Mouse (Mus musculus): ENCODE measurements around the gene Tmem115. TPM values are rescaled to one million over a fixed set of nuclear protein-coding genes. Genes with fewer than 3 reads are reported as not detected.

Gene Tmem115
- polyA plus RNA-seq, 1 experiment = 63.5 TPM

GRCm38 (mm10) chr9:107521711-107522399 lies 11.9 kb upstream of the Tmem115 start:
- H3K27ac ChIP-seq (ENCODE audit: insufficient read depth, low read depth, low read length) = no peak overlapping the region
- TF ChIP-seq CTCF (IDR thresholded peaks at IDR 0.05; ENCODE audit: extremely low read depth, insufficient read length, insufficient replicate concordance, low read depth, low read length) (no peak), POLR2A (IDR thresholded peaks at IDR 0.05; ENCODE audit: low read depth, low read length) (no peak)
- peaks cover 6% of the 10 kb centered on the region for H3K27me3 ChIP-seq (ENCODE audit: control insufficient read depth, insufficient read depth, low read length)
- no peaks in the 10 kb centered on the region for H3K36me3 ChIP-seq (ENCODE audit: control insufficient read depth, insufficient read depth, low read length)
- 18% methylated on average over 25 of the region's 25 CpGs for WGBS
- H3K4me3 ChIP-seq (ENCODE audit: low read depth, low read length) = peak overlapping the region; percentile 10
- H3K4me1 ChIP-seq (ENCODE audit: control insufficient read depth, insufficient read depth, insufficient read length, low read length) = peaks cover 24% of the 10 kb centered on the region

GRCm38 (mm10) chr9:107522400-107522711 lies 11.4 kb upstream of the Tmem115 start:
- H3K4me1 ChIP-seq (ENCODE audit: control insufficient read depth, insufficient read depth, insufficient read length, low read length) = peaks cover 27% of the 10 kb centered on the region
- WGBS = 7% methylated on average over 2 of the region's 2 CpGs
- peaks cover 11% of the 10 kb centered on the region for H3K27me3 ChIP-seq (ENCODE audit: control insufficient read depth, insufficient read depth, low read length)
- H3K4me3 ChIP-seq (ENCODE audit: low read depth, low read length) = no peak overlapping the region
- TF ChIP-seq CTCF (IDR thresholded peaks at IDR 0.05; ENCODE audit: extremely low read depth, insufficient read length, insufficient replicate concordance, low read depth, low read length) (no peak), POLR2A (IDR thresholded peaks at IDR 0.05; ENCODE audit: low read depth, low read length) (no peak)
- no peaks in the 10 kb centered on the region for H3K36me3 ChIP-seq (ENCODE audit: control insufficient read depth, insufficient read depth, low read length)
- H3K27ac ChIP-seq (ENCODE audit: insufficient read depth, low read depth, low read length) = no peak overlapping the region

- no peak for TF ChIP-seq POLR2A (IDR thresholded peaks at IDR 0.05; ENCODE audit: low read depth, low read length)
- TF ChIP-seq CTCF (IDR thresholded peaks at IDR 0.05; ENCODE audit: extremely low read depth, insufficient read length, insufficient replicate concordance, low read depth, low read length) = no peak
- 8% methylated on average over 44 of the region's 44 CpGs for WGBS
- peaks cover 27% of the 10 kb centered on the region for H3K4me1 ChIP-seq (ENCODE audit: control insufficient read depth, insufficient read depth, insufficient read length, low read length)
- H3K4me3 ChIP-seq (ENCODE audit: low read depth, low read length) = peak overlapping the region; percentile 54
- no peak overlapping the region for H3K27ac ChIP-seq (ENCODE audit: insufficient read depth, low read depth, low read length)
- peaks cover 15% of the 10 kb centered on the region for H3K27me3 ChIP-seq (ENCODE audit: control insufficient read depth, insufficient read depth, low read length)
- H3K36me3 ChIP-seq (ENCODE audit: control insufficient read depth, insufficient read depth, low read length) = no peaks in the 10 kb centered on the region
Observed at GRCm38 (mm10) chr9:107526198-107527026, 7.3 kb upstream of the Tmem115 start.

- under 1% methylated on average over 40 of the region's 40 CpGs for whole genome bisulfite sequencing
- H3K36me3 ChIP-seq (ENCODE audit: control insufficient read depth, insufficient read depth, low read length) = peaks cover 20% of the 10 kb centered on the region
- H3K27ac ChIP-seq (ENCODE audit: insufficient read depth, low read depth, low read length) = peak overlapping the region; percentile 74
- peaks cover 15% of the 10 kb centered on the region; the same call in 1 of the 2 replicates for H3K4me1 ChIP-seq (ENCODE audit: control insufficient read depth, insufficient read depth, insufficient read length, low read length)
- TF ChIP-seq POLR2A (IDR thresholded peaks at IDR 0.05; ENCODE audit: low read depth, low read length) (no peak), CTCF (IDR thresholded peaks at IDR 0.05; ENCODE audit: extremely low read depth, insufficient read length, insufficient replicate concordance, low read depth, low read length) (no peak)
- H3K27me3 ChIP-seq (ENCODE audit: control insufficient read depth, insufficient read depth, low read length) = no peaks in the 10 kb centered on the region
- H3K4me3 ChIP-seq (ENCODE audit: low read depth, low read length) = peak overlapping the region; percentile 77
Observed at GRCm38 (mm10) chr9:107534408-107535202, 860 bp downstream of the Tmem115 start.

- 89% methylated on average over 7 of the region's 7 CpGs for WGBS
- H3K27me3 ChIP-seq (ENCODE audit: control insufficient read depth, insufficient read depth, low read length) = no peaks in the 10 kb centered on the region
- TF ChIP-seq POLR2A (IDR thresholded peaks at IDR 0.05; ENCODE audit: low read depth, low read length) (no peak), CTCF (IDR thresholded peaks at IDR 0.05; ENCODE audit: extremely low read depth, insufficient read length, insufficient replicate concordance, low read depth, low read length) (no peak)
- no peak overlapping the region for H3K4me3 ChIP-seq (ENCODE audit: low read depth, low read length)
- peaks cover 24% of the 10 kb centered on the region for H3K36me3 ChIP-seq (ENCODE audit: control insufficient read depth, insufficient read depth, low read length)
- H3K4me1 ChIP-seq (ENCODE audit: control insufficient read depth, insufficient read depth, insufficient read length, low read length) = peaks cover 19% of the 10 kb centered on the region
- no peak overlapping the region for H3K27ac ChIP-seq (ENCODE audit: insufficient read depth, low read depth, low read length)
Observed at GRCm38 (mm10) chr9:107538231-107538630, 4.5 kb downstream of the Tmem115 start.

GRCm38 (mm10) chr9:107538711-107539110 lies 5.0 kb downstream of the Tmem115 start:
- H3K36me3 ChIP-seq (ENCODE audit: control insufficient read depth, insufficient read depth, low read length) = peaks cover 24% of the 10 kb centered on the region
- no peak overlapping the region for H3K27ac ChIP-seq (ENCODE audit: insufficient read depth, low read depth, low read length)
- H3K4me1 ChIP-seq (ENCODE audit: control insufficient read depth, insufficient read depth, insufficient read length, low read length) = peaks cover 15% of the 10 kb centered on the region
- no peak overlapping the region for H3K4me3 ChIP-seq (ENCODE audit: low read depth, low read length)
- TF ChIP-seq CTCF (IDR thresholded peaks at IDR 0.05; ENCODE audit: extremely low read depth, insufficient read length, insufficient replicate concordance, low read depth, low read length) (no peak), POLR2A (IDR thresholded peaks at IDR 0.05; ENCODE audit: low read depth, low read length) (no peak)
- 88% methylated on average over 3 of the region's 3 CpGs for WGBS
- H3K27me3 ChIP-seq (ENCODE audit: control insufficient read depth, insufficient read depth, low read length) = no peaks in the 10 kb centered on the region
